Mouse (Mus musculus) heart, embryonic 15.5 days (tissue): ENCODE measurements around the gene Gm21885. TPM values are rescaled to one million over a fixed set of nuclear protein-coding genes. Genes with fewer than 3 reads are reported as not detected.
A peak's percentile ranks its signal among the peaks of the same experiment; 100 is the strongest.

Experiments
- ATAC-seq: fragments of 200-750 bp; cut with Nextera tagmentation; replicated peaks from 2 replicates; pipeline ENCODE4 v1.8.0; 2017; ENCODE audit warnings: low read depth, moderate TSS enrichment; ENCODE audit not compliant: insufficient number of reproducible peaks, insufficient read depth, low FRiP score
- H3K27ac ChIP-seq: fragments of 300-500 bp; sonication (generic); 2 replicates; pipeline ENCODE4 v1.5.1; 2015; ENCODE audit warnings: mild to moderate bottlenecking, inconsistent platforms
- H3K27me3 ChIP-seq: fragments of 300-500 bp; sonication (generic); 2 replicates; pipeline ENCODE4 v1.6.1; 2015; ENCODE audit warnings: inconsistent platforms
- H3K36me3 ChIP-seq: fragments of 300-500 bp; sonication (generic); 2 replicates; pipeline ENCODE4 v1.6.1; 2015; ENCODE audit warnings: mild to moderate bottlenecking, inconsistent platforms
- H3K4me1 ChIP-seq: fragments of 300-500 bp; sonication (generic); replicated peaks from 2 replicates; pipeline ENCODE4 v1.6.1; 2015; ENCODE audit warnings: inconsistent platforms
- H3K4me2 ChIP-seq: fragments of 300-500 bp; sonication (generic); 2 replicates; pipeline ENCODE4 v1.6.1; 2015; ENCODE audit warnings: inconsistent platforms, mild to moderate bottlenecking, moderate library complexity
- H3K4me3 ChIP-seq: fragments of 300-500 bp; sonication (generic); 2 replicates; pipeline ENCODE4 v1.5.1; 2015; ENCODE audit warnings: mild to moderate bottlenecking, inconsistent platforms
- H3K9ac ChIP-seq: fragments of 300-500 bp; sonication (generic); 2 replicates; pipeline ENCODE4 v1.6.1; 2015; ENCODE audit warnings: mild to moderate bottlenecking, inconsistent platforms
- H3K9me3 ChIP-seq: fragments of 300-500 bp; sonication (generic); replicated peaks from 2 replicates; pipeline ENCODE4 v1.6.1; 2016; ENCODE audit warnings: inconsistent platforms
- WGBS: fragments of 180-500 bp; shearing (Covaris S2); methylation state at CpG from one replicate; pipeline ENCODE4 v1.1.7; 2015; ENCODE audit warnings: mixed read lengths; 5-methylcytosine and 5-hydroxymethylcytosine counted together
- polyA plus RNA-seq: library from polyadenylated mRNA; unstranded; fragments of >200 nt; fragmentation: Nextera tagmentation; extraction: Ambion mirVana; gene quantifications from 2 replicates; pipeline ENCODE4 v1.2.1, GENCODE M21; 2015

Gm21885 gene
- polyA plus RNA-seq, 1 experiment from 2014 or later = not detected

GRCm38 (mm10) chr11:94321931-94322400, 40.3 kb downstream of the Gm21885 start, which contains the start of gene Luc7l3:
Luc7l3 (minus strand) TSS chr11:94321988.
- H3K4me2 ChIP-seq = peak within 1 kb of the TSS; percentile 75
- H3K27ac ChIP-seq = peak within 1 kb of the TSS; percentile 99
- WGBS = under 1% methylated on average over 36 of the region's 36 CpGs
- ATAC-seq = peak; percentile 97
- peaks cover 39% of the 10 kb centered on the region for H3K4me1 ChIP-seq
- H3K27me3 ChIP-seq = no peaks in the 10 kb centered on the region
- no peaks in the 10 kb centered on the region for H3K9me3 ChIP-seq
- peak within 1 kb of the TSS; percentile 100 for H3K4me3 ChIP-seq
- H3K9ac ChIP-seq = peak within 1 kb of the TSS; percentile 100
- 0 out of 2 replicates have a peak, but pooled peaks cover 4% of the 10 kb centered on the region for H3K36me3 ChIP-seq

DNA sequence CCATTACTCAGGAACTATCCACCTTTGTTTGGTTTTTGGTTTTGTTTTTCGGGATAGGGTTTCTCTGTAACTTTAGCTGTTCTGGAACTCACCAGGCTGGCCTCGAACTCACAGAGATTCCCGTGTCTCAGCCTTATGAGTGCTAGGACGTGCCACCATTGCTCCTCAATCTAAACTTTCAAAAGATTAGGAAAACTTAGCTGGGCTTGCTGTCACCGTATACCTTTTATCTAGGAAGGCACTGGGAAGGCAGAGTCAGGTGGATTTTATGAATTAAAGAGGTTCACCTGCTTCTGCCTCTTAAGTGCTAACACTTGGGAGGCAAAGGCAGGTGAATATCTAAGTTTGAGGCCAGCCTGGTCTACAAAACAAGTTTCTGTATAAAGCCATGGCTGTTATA, 41.0 kb downstream of the Gm21885 start:
- Histone ChIP-seq H3K9me3 (no peaks in the 10 kb centered on the region), H3K27ac (peak overlapping the region; percentile 99), H3K27me3 (no peaks in the 10 kb centered on the region), H3K36me3 (0 out of 2 replicates have a peak, but pooled peaks cover 4% of the 10 kb centered on the region), H3K4me2 (peak overlapping the region; percentile 75), H3K9ac (peak overlapping the region; percentile 100), H3K4me1 (peaks cover 34% of the 10 kb centered on the region), H3K4me3 (peak overlapping the region; percentile 100)
- ATAC-seq = no peak
- 43% methylated on average over 5 of the region's 5 CpGs for WGBS

DNA sequence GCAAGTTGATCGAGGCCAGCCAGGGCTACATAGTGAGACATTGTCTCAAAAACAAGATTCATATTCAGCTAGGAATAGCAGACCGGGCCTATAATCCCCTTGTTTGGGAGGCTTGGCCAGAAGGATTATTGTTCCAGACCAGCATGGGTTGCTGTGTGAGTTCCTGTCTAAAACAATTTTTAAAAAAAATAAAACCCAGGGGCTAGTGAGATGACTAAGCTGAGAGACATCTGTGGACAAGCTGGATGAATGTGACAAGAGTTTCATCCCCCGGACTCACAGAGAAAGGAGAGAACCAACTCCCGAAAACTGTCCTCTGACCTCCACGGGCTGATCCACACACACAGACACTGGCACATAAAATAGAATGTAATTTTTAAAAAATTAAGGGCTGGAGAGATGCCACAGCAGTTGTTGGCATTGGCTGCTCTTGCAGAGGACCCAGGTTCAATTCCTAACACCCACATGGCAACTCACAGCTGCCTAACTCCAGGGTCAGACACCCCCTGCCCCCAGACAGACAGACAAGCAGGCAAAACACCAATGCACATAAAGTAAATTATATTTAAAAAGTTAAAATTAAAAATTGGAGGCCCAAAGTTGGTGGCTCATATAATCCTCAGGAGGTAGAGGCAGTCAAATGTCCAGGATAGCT, 41.7 kb downstream of the Gm21885 start:
- no peak overlapping the region for H3K27ac ChIP-seq
- WGBS = 79% methylated on average over 5 of the region's 5 CpGs

DNA sequence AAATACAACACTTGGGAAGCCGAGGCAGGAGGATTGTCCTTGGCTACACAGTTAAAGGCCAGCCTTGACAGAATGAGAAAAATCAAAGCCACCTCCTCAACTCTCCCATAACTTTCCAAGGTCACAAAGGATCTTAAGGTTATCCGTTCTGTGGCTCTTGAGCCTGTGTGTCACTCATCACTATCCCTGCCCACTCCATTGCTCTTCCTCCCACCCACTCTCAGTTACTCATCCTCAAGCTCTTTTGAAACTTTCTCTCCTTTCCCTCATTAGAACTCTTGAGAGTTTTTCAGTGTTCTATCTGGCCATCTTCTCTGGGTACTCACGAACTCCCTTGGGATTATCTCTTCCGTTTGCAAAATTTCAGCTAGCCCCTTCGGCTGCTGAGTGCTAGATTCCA, 42.9 kb downstream of the Gm21885 start:
- no peak overlapping the region for H3K27ac ChIP-seq
- H3K27me3 ChIP-seq = no peaks in the 10 kb centered on the region
- 63% methylated on average over 5 of the region's 5 CpGs for WGBS
- ATAC-seq = no peak
- H3K4me3 ChIP-seq = no peak overlapping the region
- no peaks in the 10 kb centered on the region for H3K9me3 ChIP-seq
- no peak overlapping the region for H3K4me2 ChIP-seq
- H3K36me3 ChIP-seq = 0 out of 2 replicates have a peak, but pooled peaks cover under 1% of the 10 kb centered on the region
- H3K4me1 ChIP-seq = peaks cover 31% of the 10 kb centered on the region
- H3K9ac ChIP-seq = no peak overlapping the region

More for the DNA sequence above, 41.7 kb downstream of the Gm21885 start:
- no peak overlapping the region for H3K9ac ChIP-seq
- 0 out of 2 replicates have a peak, but pooled peaks cover 4% of the 10 kb centered on the region for H3K36me3 ChIP-seq
- H3K4me2 ChIP-seq = no peak overlapping the region
- H3K27me3 ChIP-seq = no peaks in the 10 kb centered on the region
- ATAC-seq = no peak
- no peak overlapping the region for H3K4me3 ChIP-seq
- no peaks in the 10 kb centered on the region for H3K9me3 ChIP-seq
- H3K4me1 ChIP-seq = peaks cover 26% of the 10 kb centered on the region

GRCm38 (mm10) chr11:94326961-94327411, 45.3 kb downstream of the Gm21885 start:
- H3K4me2 ChIP-seq = peak overlapping the region; percentile 66
- no peaks in the 10 kb centered on the region for H3K9me3 ChIP-seq
- ATAC-seq = no peak
- H3K27me3 ChIP-seq = no peaks in the 10 kb centered on the region
- WGBS = 7% methylated on average over 10 of the region's 10 CpGs
- no peaks in the 10 kb centered on the region for H3K36me3 ChIP-seq
- peak overlapping the region; percentile 30; the same call in 1 of the 2 replicates for H3K9ac ChIP-seq
- peak overlapping the region; percentile 98 for H3K27ac ChIP-seq
- H3K4me1 ChIP-seq = peaks cover 34% of the 10 kb centered on the region
- peak overlapping the region; percentile 89 for H3K4me3 ChIP-seq

DNA sequence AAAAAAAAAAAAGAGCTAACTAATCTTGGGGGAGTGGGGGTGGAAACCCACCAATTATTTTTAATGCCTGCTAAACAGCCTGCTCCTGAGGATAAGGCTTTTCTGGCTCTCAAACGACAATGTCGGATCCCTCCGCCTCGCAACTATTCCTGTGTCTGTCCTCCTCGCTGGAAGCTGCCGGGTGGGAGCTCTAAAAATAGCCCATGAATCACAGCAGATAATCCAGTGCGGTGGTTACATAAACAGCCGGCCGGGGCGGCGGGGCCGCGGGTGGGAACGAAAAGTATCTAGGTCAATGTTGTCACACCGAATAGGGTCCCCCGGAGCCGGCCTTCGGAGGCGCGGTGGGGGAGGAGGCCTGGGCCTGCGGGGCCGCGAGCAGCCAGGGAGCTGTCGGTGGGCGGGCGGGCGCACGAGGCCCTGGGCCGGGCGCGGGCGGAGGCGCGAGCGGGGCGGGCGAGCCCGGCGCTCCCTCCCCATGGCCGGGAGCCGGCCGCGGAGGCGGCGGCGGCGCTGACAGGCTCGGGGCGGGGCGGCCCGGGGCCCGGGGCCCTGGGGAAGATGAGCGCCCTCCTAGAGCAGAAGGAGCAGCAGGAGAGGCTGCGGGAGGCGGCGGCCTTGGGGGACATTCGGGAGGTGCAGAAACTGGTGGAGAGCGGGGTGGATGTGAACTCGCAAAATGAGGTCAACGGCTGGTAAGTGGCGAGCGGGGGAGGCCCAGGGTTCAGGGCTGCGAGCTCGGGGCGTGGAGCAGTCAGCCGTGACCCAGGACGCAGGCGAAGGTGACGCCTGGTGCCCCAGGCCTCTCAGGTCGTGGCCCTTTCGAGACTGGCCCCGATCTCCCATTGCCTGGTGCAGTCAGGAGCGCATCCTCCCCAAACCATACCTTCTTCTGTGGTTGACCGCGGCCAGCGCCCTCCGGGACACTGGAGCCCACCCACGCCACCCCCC, 46.3 kb downstream of the Gm21885 start, which contains the start of gene Ankrd40:
Gene Ankrd40, plus strand, starts transcription at position 309 of the 951 bp plus-strand sequence.
- peak within 1 kb of the TSS; percentile 66 for H3K4me2 ChIP-seq
- no peaks in the 10 kb centered on the region for H3K36me3 ChIP-seq
- H3K9ac ChIP-seq = peak within 1 kb of the TSS; percentile 97
- peak within 1 kb of the TSS; percentile 89 for H3K4me3 ChIP-seq
- under 1% methylated on average over 66 of the region's 78 CpGs for WGBS
- peak within 1 kb of the TSS; percentile 98 for H3K27ac ChIP-seq
- ATAC-seq = peak; percentile 91
- H3K4me1 ChIP-seq = peaks cover 31% of the 10 kb centered on the region
- no peaks in the 10 kb centered on the region for H3K9me3 ChIP-seq
- H3K27me3 ChIP-seq = no peaks in the 10 kb centered on the region

DNA sequence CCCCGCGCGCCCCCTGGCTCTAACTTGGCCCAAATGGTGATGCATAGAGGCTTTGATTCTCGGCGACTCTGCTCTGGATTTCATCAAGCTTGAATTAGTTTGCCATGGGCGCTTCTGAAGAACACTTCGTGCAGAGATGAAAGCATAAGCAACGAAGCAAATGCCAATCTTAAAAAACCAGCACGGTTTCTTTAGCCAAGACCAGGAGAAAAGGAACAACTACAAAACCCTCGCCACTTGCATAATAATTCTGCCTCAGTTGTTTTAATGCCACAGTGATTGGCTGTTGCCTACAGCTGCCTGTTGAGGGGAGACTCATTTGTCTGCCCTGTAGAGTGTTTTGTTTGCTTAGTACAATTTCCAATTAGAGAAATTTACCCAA, 47.0 kb downstream of the Gm21885 start:
- peak overlapping the region; percentile 89 for H3K4me3 ChIP-seq
- no peaks in the 10 kb centered on the region for H3K27me3 ChIP-seq
- peaks cover 33% of the 10 kb centered on the region for H3K4me1 ChIP-seq
- WGBS = 2% methylated on average over 10 of the region's 10 CpGs
- H3K27ac ChIP-seq = peak overlapping the region; percentile 98
- H3K36me3 ChIP-seq = no peaks in the 10 kb centered on the region
- no peaks in the 10 kb centered on the region for H3K9me3 ChIP-seq
- peak overlapping the region; percentile 66 for H3K4me2 ChIP-seq
- no peak for ATAC-seq
- peak overlapping the region; percentile 97 for H3K9ac ChIP-seq

DNA sequence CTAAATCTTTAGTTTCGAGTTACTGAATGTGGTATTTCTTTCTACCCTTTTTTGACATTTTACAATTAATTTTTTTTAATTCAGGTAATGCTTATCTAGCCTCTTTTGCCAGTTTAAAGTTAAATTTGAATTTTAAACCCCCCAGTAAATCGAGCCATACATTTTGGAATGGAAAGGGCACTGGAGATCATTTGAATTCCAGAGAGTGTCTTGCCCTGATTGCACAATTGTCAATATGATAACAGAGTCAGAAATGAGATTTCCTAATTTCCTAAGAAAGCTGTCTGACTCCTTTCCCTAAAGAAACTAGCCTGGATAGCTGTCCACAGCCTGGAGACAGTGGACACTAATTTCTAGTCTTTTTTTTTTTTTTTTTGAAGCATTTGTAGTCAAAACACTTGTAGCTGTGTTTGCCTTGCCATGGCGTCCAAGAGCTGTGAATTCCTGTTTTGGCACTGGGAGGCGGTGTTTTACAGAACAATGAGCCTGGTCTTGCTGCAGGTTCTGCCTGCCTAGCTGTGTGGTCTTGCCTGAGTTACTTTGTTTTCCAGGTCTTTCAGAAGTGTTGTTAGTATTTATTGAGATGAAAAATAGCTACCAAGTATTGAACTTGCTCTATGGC, 47.7 kb downstream of the Gm21885 start:
- Histone ChIP-seq H3K9me3 (no peaks in the 10 kb centered on the region), H3K4me3 (peak overlapping the region; percentile 89; the same call in 1 of the 2 replicates), H3K36me3 (peaks cover 3% of the 10 kb centered on the region), H3K4me1 (peaks cover 38% of the 10 kb centered on the region), H3K27ac (peak overlapping the region; percentile 98), H3K4me2 (peak overlapping the region; percentile 66), H3K9ac (no peak overlapping the region), H3K27me3 (no peaks in the 10 kb centered on the region)
- no peak for ATAC-seq
- WGBS = 42% methylated on average over 4 of the region's 4 CpGs

DNA sequence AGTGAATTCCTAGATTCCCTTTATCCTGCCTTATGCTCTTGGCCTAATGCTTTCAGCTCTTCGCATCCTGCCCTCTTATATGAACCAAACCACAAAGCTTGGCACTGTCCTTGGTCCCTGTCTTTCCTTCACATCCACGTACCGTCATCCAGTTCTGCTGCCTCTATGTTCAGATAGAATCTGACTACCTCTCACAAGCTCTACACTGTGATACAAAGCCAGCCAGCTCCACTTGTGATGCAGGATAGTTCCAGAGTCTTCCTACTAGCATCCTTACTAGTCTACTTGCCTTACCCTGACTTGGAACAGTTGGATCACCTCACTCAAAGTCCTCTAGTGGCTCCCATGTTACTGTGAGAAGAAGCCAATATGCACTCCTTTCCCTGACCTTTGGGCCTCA, 48.5 kb downstream of the Gm21885 start:
- no peak overlapping the region for H3K4me3 ChIP-seq
- H3K36me3 ChIP-seq = peaks cover 9% of the 10 kb centered on the region
- H3K9ac ChIP-seq = no peak overlapping the region; the same call in 1 of the 2 replicates
- H3K4me2 ChIP-seq = no peak overlapping the region
- peaks cover 41% of the 10 kb centered on the region for H3K4me1 ChIP-seq
- H3K27ac ChIP-seq = no peak overlapping the region
- no peak for ATAC-seq
- WGBS = 82% methylated on average over 3 of the region's 3 CpGs
- no peaks in the 10 kb centered on the region for H3K27me3 ChIP-seq
- no peaks in the 10 kb centered on the region for H3K9me3 ChIP-seq

- peaks cover 24% of the 10 kb centered on the region for H3K36me3 ChIP-seq
- H3K9me3 ChIP-seq = no peaks in the 10 kb centered on the region
- no peak overlapping the region for H3K4me2 ChIP-seq
- H3K9ac ChIP-seq = no peak overlapping the region
- H3K27ac ChIP-seq = no peak overlapping the region
- no peaks in the 10 kb centered on the region for H3K27me3 ChIP-seq
- 83% methylated on average over 6 of the region's 6 CpGs for WGBS
- peaks cover 34% of the 10 kb centered on the region for H3K4me1 ChIP-seq
- ATAC-seq = no peak
- no peak overlapping the region for H3K4me3 ChIP-seq
Observed at GRCm38 (mm10) chr11:94332726-94333125, 51.1 kb downstream of the Gm21885 start.
